Mouse (Mus musculus) adrenal gland, adult 2 months (tissue): ENCODE measurements around the gene Grid2. TPM values are rescaled to one million over a fixed set of nuclear protein-coding genes. Genes with fewer than 3 reads are reported as not detected.
"Not testable (repeated sequence)": the region's sequence is repeated elsewhere in the genome, so short reads cannot be mapped to it uniquely, and the experiment has no call there.

Experiments
- DNase-seq: peaks from one replicate; pipeline ENCODE4 v3.0.0; 2021
- long read RNA-seq: library from polyadenylated mRNA; stranded (forward); transcript quantifications from one replicate; pipeline ENCODE4 v2.0.0, GENCODE M21; 2021
- polyA plus RNA-seq: library from polyadenylated mRNA; depleted of rRNA; stranded (reverse); fragments of >200 nt; gene quantifications from 2 replicates; pipeline ENCODE4 v1.2.3, GENCODE M21; 2012; rRNA removed
- total RNA-seq, 2 experiments: library from RNA; stranded (reverse); gene quantifications; 2 replicates each; pipeline ENCODE4 v1.2.3; 2021

The Grid2 gene
- not detected for total RNA-seq
- polyA plus RNA-seq, result 0.10 and 0.20 TPM in 2 replicates
- long read RNA-seq, result 0 reads

DNA sequence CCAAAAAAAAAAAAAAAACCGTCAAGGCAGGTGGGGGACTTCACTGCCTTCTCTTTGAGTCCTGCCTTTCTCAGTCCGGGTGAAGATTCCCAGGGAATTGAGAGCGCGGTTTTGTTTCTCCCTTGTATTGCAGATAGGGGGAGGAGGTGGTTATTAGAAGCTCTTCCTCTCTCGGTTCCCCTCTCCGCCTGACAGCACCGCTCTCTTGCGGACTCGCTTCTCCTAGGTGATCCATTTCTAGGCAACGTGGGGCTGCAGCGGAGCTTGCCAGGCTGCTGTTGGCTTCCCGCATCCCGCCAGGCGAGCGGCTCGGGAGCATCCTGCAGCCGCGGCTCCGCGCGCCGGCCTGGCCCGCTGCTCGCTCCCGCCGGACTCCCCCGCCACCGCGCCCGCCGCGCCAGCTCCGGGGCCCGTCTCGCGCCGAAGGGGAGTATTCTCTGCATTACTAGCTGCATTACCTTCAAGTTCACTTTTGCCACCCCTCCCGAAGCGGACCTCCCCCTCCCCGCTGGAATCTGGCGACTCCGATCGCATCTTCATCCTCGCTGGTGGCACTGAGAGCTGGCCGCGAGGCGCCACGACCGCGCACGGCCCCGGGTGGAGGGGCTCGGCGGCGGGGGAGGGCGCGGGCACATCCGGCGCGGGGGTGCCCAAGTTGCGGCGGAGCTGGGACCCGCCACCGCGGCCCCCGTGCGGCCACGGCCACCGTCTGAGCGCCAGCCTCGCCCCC, at the start of gene Grid2:
Grid2 (plus strand) TSS at position 51 of the 730 bp plus-strand sequence.
- no peak for DNase-seq

DNA sequence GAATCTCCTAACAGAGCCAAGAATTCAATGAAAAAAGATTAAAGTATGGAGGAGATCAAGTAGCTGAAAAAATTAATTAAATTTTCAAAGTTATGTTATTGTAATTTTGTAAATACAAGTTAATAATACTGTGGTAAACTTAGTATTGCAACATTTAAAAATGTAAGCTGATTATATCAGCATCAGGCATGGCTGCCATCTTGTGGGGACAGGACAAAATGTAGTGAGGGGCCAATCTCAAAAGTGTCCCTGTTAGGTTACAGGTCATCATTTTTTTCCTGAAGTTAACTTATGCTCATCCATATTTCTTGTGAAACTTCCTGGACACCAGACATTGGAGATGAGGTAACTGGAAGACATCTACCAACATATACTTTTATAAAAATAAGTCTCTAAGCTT, 4.9 kb upstream of the Grid2 start:
- no peak for DNase-seq

DNA sequence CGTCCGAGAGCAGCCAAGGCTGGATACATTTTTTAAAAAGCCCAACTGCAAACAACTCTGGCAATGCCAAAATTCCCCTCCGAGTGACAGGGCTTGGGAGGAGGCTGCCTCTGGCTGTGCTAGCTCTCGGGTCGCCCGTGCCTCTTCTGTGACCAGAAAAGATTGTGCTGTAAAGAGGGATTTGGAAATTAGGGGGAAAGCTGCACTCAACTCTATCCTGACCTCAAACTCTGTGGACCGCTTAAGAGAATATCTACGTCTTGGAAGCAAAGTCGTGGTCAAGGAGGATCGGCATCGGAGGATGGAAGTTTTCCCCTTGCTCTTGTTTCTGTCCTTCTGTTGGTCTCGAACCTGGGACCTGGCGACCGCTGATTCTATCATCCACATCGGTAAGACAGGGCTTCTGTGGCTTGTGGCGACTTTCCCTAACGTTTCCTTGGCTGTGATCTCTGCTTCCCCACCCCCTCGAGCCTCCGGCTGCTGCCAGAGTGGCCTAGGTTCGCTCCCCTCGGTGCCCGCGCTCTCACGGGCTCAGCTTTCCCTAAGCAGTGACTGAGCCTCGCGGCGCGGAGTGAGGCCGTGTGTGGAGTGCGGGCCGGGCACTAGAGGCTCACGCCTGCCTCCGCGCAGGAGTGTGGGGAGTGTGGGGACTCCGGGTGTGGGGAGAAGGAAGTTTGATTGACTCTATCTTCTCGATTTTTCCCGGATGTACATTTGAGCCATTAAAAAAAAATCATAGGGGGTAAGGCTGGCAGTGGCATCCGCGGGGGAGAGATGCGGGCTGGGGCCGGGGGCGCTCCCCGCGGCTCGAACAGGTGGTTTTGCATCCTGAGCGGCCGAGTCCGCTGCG, 1.1 kb downstream of the Grid2 start:
- DNase-seq, result peak; percentile 1

DNA sequence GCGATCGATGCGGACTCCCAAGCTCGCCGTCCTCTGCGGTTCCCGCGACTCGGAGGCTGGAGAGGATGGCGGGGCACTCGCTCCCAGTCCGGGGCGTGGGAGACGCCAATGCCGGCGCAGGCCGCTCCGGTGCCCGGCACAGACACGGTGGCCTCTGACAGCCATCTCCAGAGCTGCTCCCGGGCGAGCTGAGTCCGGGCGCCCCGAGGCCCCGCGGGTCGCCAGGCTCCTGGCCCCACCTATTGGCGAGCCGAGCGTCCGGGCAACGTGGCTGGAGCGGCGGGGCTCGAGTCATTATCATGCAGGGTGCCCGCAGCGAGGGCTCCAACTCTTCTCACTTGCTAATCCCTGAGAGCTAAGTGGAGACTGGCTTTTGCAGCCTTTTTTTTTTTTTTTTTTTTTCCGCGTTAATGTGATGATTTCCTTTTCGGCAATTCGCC, 1.8 kb downstream of the Grid2 start:
- DNase-seq, result peak; percentile 2

DNA sequence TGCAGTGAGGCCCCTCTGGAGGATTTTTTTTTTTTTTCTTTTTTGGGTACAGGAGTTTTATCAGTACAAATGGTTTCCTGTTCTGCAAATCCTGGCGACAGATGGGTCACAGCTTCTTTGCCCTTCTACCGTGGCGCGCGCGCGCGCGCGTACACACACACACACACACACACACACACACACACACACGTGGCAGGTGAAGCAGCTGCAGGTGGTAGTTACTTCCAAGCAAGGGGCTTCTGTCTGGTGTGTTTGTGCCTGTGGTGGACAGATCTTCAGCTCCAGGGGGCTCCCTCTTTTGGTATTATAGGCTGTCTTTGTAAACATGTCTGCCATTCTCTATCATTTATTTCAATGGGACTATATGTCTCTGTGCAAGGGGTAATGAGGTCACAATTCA, 2.2 kb downstream of the Grid2 start:
- no peak for DNase-seq

DNA sequence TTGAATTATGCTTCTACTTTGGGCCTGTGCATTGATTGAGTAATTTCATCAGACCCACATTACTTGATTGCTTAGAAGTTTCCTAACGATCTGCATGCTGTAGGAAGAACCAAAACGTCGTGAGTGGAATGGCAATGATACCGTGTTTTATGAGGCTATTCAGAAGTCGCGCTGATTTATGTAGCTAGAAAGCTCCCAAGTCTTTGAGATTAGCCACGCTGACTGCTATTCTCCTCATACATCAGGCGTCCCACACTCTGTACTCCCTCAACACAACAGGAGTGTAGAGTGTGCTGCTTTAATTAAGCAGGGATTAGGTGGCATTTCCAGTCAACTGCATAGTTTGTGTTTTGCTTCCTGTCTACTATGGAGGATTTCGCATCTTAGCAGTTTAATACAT, 4.1 kb downstream of the Grid2 start:
- no peak for DNase-seq

DNA sequence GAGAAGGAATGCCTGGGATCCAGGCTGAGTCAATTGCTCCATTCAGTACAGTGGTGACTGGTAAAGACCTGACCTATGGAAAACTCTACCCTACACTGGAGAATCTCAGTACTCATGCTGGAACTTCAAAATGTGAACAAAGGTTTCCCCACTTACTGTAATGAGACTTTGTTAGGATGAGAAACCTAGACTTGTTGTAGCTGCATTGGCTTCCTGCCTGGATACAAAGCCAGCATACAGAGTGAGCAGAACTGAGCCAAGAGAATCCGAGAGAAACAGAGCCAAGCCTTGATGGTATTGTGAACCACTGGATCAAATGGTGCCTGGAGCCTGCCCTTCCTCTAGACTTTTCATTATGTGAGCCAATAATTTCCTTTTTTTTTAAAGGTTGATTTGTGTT, 28.7 kb downstream of the Grid2 start:
- no peak for DNase-seq

DNA sequence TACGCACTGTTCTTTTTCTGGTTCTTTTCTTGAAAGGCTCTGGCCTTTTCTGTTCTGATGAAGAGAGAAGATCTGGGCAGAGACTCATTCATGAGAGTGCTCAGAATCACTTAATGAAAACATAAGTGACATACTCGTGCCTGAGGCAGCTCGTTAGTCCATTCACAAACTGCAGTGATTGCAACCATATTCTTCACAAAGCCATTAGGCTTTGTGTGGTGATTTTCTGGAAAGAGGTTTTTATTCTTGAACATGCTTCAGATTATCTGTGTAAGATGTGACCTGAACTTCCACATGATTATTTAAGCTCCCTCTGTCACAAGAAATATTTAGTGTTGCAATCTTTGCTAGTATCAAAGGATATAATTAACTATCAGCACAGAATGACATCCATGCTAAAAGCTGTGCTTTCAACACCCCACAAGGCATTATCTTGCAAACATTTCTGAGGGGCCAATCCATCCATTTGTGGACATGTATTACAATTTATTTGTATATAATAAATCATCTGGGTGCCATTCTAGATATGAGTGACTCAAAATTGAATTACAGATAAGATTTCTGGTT, 86.8 kb downstream of the Grid2 start:
- DNase-seq, result no peak

DNA sequence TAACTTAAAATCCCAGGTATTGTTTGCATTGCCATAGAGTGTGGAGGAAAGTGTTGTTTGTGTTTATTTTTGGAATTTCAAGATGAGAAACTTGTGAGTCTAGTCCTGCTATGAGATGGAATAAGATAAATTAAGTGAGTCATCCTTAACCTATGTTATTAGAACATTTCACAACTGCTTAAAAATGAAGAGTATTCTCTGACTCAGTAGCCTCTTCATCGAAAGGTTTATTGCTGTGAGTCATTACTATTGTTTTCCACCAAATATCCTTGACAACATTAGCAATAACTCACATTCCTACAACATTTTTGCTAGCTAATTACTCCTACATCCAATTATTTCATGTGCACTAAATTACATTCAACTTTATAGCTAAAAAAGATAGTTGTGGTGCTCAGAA, 91.3 kb downstream of the Grid2 start:
- DNase-seq, result no peak

DNA sequence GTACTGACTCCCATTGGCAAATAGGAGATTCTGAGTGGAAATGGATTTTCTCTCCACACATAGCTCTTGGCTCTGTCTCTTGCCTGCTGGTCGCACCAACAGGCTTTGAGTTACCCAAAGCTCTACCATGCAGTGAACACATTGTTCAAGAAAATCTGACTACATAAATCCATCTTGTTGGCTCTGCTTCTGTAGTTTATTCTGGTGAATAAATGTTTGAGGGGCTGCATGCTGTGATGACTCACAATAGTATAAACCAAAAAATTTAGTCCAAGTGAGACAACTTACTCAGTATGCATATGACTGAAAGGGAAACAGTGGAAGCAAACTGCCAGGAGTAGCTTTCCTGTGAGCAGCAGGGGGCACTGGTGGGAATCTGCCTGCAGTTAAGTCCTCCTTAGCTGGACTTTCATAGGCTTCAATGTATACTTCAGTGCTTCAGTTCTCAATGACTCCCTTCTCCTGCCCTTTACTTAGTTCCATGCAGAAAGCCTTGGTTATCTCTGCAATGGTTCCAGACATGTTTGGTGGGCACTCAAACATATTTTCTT, 125.5 kb downstream of the Grid2 start:
- no peak for DNase-seq

DNA sequence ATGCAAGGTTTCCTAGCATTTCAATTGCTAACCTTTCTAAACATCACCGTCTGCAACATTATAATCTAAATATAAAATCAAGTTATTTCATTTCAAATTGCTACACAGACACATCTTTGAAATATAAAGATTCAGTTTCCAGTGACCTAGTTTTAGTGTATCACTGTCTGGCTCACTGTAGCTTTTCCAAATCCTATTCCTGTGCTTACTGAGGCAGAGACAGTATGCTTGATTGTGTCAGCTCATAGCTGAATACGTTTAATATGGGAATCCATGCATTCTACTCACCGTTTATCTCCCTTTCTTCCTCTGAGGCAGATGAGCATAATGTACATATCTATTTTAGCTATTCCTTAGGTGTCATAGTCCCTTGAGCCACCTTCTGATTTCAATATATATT, 146.0 kb downstream of the Grid2 start:
- DNase-seq, result no peak

DNA sequence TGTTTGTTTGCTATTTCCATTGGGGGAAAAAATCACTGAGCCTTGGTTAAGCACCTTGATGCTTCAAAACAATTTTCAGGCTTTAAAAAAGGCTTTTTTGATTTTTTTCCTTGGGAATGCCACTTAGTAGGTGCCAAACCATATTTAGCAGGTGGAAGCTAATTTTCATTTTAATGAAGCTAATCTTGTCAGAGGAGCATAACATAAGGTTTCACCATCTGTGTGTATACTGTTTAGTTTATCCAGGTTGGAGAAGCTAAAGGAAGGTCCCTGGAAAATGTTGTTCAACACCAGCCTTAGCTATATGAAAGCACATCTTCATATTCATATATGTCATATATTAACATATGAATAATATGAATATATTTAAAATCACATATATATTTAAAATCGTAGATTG, 161.9 kb downstream of the Grid2 start:
- DNase-seq, result no peak

DNA sequence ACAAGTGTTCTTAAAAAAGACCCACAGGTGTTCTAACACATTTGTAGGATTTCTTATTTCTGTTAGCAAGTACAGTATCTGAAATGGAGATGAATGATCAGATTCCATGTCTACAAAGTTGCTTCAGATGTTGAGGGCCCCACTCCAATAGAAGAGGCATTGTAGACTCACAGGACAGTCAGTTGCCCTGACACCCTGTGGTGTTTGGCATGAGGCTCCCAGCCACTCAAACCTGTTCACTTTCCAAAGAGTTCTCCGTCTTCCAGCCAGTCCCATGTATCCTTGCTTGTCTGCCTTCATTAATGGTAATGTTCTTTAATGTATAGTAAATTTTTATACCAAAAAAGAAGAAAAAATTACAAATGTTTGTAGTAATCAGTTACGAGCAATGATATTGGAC, 177.1 kb downstream of the Grid2 start:
- no peak for DNase-seq

DNA sequence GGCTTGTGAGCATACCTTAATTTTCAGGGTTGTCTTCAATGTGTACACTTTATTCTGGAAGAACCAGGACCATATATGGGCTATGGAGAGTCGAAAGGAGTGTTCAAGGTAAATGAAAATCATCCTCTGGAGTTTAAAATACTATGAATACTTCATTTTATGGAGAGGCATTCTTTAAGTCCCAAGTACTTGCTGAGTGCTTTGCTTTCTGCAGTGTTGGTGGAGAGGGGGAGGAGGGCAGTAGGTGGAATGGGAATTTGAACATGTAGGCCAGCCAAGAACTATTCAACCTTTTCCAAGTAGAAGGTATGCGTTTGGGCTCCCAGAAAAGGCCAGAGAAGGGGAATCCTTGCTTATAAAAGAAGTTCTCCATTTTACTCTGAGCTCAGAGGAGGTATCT, 192.5 kb downstream of the Grid2 start:
- no peak for DNase-seq

DNA sequence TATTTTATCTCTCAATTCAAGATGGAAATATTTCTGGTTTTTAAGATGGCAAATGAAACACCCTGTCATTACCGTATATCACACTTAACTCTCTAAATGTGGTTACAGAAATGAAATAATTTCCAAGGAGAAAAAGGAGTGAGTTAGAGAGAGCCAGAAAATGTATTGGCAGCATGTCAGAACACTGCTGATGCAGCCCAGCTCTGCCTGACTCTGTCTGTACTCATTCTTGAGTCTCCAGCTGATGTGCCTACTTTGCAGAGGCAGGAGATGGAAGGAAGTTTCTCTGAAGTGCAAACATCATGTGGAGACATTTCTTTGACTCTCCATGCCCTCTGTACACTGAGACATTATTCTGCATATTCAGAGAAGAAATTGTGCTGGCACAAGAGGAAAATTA, 226.5 kb downstream of the Grid2 start:
- no peak for DNase-seq

DNA sequence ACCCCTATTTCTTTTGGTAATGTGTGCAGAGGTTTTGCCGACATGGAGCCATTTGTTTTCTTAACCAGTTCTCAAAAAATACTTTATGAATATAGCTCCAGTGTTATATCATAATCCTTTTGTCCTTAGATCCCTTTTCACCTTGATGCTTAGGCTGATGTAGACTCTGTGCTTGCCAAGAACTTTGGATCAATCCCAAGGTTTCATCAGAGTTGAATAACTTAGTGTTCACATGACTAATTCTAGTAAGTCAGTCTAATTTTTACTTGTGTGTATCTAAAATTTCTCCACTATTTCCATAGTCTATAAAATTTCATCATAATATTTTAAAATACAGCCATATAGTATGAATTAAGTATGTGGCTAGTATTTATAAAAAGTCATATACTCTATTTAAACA, 259.3 kb downstream of the Grid2 start:
- no peak for DNase-seq

DNA sequence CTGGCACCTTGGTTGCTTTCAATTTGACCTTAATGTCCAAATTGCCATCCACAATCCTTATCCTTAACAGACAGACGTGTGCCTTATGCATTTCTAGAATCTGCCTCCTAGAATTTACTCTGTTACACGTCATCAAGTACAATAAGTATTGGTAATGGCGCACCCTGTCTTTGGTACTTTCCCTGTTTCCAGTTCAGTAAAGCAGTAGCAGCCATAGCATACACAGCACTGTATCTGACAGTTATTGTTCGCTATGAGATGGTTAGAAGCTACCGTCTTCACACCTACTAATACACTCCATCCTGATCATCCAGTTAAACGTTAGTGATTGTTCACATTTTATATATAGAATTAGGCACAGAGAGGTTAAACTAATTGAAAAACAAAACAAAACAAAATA, 260.3 kb downstream of the Grid2 start:
- no peak for DNase-seq

DNA sequence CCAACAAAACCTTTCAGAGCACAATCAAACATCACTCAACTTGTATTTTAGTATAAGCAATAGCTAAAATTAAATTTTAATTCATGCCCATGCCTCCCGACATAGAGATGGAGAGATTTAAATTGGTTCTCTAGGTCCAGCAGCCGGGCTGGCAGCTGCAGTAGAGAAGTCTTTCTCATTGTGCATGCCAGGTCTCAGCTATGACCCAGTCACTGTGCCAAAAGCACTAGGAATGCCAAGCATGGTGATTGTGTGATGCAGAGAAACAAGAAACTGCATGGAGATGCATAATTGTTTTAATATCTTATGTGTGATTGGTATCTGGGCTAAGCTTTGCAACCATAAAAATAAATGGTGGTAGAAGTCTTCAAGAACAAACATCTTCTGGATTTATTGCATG, 276.1 kb downstream of the Grid2 start:
- DNase-seq, result no peak

DNA sequence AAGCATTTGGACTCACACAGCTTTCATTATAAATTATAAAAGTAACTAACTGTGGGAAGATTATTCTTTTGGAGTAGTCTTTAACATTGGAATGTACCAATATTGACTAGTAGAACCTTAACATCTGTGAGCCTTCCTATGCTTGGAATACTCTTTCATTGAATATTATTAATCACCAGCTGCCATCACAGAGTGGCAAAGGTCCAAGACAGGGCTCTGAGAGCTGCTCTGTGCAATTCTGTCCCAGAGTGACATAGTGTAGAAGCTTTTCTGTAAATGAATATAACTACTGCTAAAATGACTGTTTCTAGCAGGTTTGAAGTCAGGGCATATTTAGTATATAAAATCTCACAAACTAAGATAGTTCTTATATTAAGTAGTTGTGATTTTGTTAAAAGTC, 277.2 kb downstream of the Grid2 start:
- DNase-seq, result no peak

DNA sequence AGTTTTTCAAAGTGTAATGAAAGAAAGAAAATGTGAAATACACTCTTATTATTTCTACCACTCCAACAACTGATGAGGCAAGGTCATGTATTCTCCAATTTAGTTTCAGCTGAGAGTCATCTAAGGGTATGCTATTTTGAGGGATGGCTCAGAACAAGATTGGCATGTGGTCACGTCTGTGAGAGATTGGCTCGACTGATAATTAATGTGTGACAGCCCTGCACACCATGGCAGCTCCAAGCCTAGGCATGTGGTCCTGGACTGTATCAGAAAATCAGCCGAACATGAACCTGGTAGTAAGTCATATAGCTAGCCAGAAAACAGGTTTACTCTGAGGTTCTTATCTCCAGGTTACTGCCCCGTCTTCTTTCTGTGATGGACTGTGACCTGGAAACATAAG, 292.1 kb downstream of the Grid2 start:
- no peak for DNase-seq

DNA sequence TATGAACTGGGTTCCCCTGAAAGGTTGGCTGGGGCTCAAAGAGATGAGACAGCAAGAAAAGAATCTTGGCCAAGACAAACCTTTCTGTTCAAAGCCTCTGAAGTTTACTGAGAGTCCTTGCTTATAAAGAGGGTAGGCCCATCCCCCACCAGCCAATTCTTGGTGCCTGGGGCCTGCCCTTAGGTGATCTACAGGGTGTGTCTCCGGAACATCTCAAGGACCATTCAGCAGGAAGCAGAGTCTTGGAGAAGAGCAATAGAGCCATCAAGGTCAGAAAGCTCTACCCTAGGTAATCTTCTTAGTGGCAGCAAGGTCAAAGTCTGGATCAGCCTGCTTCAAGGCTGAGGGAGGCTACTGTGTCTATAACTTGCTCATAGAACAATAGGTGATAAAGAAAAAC, 313.1 kb downstream of the Grid2 start:
- DNase-seq, result not testable (repeated sequence)

DNA sequence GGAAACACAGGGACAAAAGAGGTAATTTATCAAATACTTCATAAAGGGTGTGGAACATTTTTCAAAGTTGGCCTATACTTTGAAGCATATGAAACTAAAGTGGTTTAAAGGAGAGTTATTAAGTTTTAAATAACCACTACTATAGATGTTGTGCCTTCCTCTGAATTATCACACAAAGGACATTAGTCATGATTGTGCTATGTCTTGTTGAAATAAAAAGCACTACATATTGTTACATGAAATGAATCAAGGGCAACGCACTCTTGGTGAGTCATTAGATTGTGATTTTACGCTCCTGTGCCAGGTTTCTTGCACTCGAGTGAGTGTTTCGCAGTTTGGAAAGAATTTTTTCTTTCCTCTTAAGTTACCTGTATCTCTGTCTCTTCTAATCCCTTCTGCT, 335.0 kb downstream of the Grid2 start:
- no peak for DNase-seq

DNA sequence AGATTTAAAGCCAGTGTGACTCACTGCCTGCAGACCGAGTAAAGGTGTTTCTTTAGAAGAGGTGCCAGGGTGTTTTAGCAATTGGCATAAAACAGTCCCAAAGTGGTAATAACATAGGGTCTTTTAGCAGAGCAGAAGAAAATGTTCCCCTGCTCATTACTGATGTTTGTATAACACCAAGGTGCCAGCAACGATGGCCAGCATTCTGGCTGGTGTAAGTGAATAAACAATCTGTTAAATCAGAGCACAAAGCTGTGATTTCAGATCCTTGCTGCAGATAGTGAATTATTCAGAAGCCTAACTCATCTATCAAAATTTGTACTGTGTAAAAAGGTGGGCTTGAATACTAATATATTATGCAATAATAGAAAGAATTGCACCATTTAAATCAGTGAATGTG, 353.9 kb downstream of the Grid2 start:
- no peak for DNase-seq
